Mouse (Mus musculus) forebrain, embryonic 15.5 days (tissue): ENCODE data around the gene Trnt1. TPM values are rescaled to one million over a fixed set of nuclear protein-coding genes. Genes with fewer than 3 reads are reported as not detected.

Experiments used
- polyA plus RNA-seq: library from polyadenylated mRNA; unstranded; fragments of >200 nt; fragmentation: Nextera tagmentation; extraction: Ambion mirVana; gene quantifications from 2 replicates; pipeline ENCODE4 v1.2.1, GENCODE M21; 2015

Trnt1 gene
- polyA plus RNA-seq, 1 experiment from 2014 or later, result 71.6 TPM

Other genes with a start within 250 kb of the Trnt1 start
- 0.05 TPM in 1 of 2 replicates, not detected in the other for gene Il5ra, start 20.1 kb upstream of the Trnt1 start, polyA plus RNA-seq
- 60.2 and 64.2 TPM in 2 replicates for gene Crbn, start 31.0 kb downstream of the Trnt1 start, polyA plus RNA-seq